Mouse (Mus musculus) embryonic facial prominence, embryonic 12.5 days (tissue): ENCODE measurements around the gene Hypm. TPM values are rescaled to one million over a fixed set of nuclear protein-coding genes. Genes with fewer than 3 reads are reported as not detected.

Experiments
- ATAC-seq: fragments of 200-750 bp; cut with Nextera tagmentation; 2 replicates; pipeline ENCODE4 v1.8.0; 2017; ENCODE audit not compliant: insufficient number of reproducible peaks, insufficient read depth, low FRiP score, low TSS enrichment
- H3K27ac ChIP-seq: fragments of 300-500 bp; sonication (generic); 2 replicates; pipeline ENCODE4 v1.5.1; 2016; ENCODE audit warnings: mild to moderate bottlenecking
- H3K27me3 ChIP-seq: fragments of 300-500 bp; sonication (generic); 2 replicates; pipeline ENCODE4 v1.6.1; 2016; ENCODE audit warnings: mild to moderate bottlenecking, moderate library complexity
- H3K36me3 ChIP-seq: fragments of 300-500 bp; sonication (generic); 2 replicates; pipeline ENCODE4 v1.6.1; 2016; ENCODE audit warnings: mild to moderate bottlenecking
- H3K4me1 ChIP-seq: fragments of 300-500 bp; sonication (generic); 2 replicates; pipeline ENCODE4 v1.6.1; 2016
- H3K4me2 ChIP-seq: fragments of 300-500 bp; sonication (generic); replicated peaks from 2 replicates; pipeline ENCODE4 v1.6.1; 2016; ENCODE audit warnings: mild to moderate bottlenecking, moderate library complexity
- H3K4me3 ChIP-seq: fragments of 300-500 bp; sonication (generic); 2 replicates; pipeline ENCODE4 v1.5.1; 2016; ENCODE audit warnings: mild to moderate bottlenecking
- H3K9ac ChIP-seq: fragments of 300-500 bp; sonication (generic); 2 replicates; pipeline ENCODE4 v1.6.1; 2016; ENCODE audit warnings: mild to moderate bottlenecking, moderate library complexity
- H3K9me3 ChIP-seq: fragments of 300-500 bp; sonication (generic); 2 replicates; pipeline ENCODE4 v1.6.1; 2016; ENCODE audit warnings: mild to moderate bottlenecking, moderate library complexity
- WGBS: fragments of 180-500 bp; shearing (Covaris S2); methylation state at CpG from one replicate; pipeline ENCODE4 v1.1.7; 2016; 5-methylcytosine and 5-hydroxymethylcytosine counted together
- polyA plus RNA-seq: library from polyadenylated mRNA; unstranded; fragments of >200 nt; fragmentation: Nextera tagmentation; extraction: Ambion mirVana; gene quantifications from 2 replicates; pipeline ENCODE4 v1.2.1, GENCODE M21; 2016

Hypm gene
- polyA plus RNA-seq = not detected in 2 replicates

DNA sequence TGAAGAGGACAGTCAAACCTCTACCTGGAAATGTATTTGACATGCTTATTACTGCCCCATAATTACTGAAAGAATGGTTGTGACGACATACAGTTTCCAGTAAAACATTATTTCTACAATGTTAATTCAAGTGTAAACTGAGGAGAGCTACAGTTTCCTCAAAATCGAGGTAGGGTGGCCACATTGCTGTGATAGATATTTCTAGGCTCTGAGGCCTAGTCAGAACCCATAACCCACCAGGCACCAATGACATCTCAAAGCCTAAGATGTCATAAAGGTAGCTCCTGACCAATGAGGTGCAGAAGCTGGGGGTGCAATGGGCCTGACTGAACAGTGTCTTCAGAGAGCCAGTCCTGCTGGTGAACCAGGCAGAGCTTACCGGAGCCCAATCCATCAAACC lies at the start of gene Hypm:
Hypm (plus strand) TSS at position 301 of the 400 bp plus-strand sequence.
- Histone ChIP-seq H3K9ac (no peak within 1 kb of the TSS), H3K27me3 (no peaks in the 10 kb centered on the region), H3K4me1 (no peaks in the 10 kb centered on the region), H3K27ac (no peak within 1 kb of the TSS), H3K4me2 (no peak within 1 kb of the TSS), H3K36me3 (no peaks in the 10 kb centered on the region), H3K4me3 (no peak within 1 kb of the TSS), H3K9me3 (no peaks in the 10 kb centered on the region)
- ATAC-seq = no peak
- 75% methylated on average over 3 of the region's 3 CpGs for WGBS

DNA sequence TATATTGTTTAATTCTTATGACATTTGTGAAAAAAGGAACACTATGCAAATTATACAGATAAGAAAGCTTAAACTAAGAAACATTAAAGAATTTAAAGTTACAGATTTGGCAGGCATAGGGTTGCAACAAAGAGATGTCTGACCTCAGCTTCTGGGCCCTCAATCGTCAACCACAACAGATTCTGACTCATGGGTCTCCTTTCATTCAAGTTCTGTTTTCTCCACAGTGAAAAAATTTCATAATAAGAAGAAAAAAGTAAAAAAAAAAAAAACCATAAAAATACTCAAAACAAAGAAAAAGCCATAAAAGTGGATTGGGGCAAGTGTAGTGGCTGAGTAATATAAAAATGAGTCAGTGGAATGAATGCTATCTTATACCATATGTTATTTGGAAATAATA lies 36.6 kb upstream of the Hypm start:
- 81% methylated on average over 1 of the region's 1 CpGs for WGBS
- H3K4me1 ChIP-seq = no peaks in the 10 kb centered on the region
- H3K27me3 ChIP-seq = no peaks in the 10 kb centered on the region
- H3K4me2 ChIP-seq = no peak overlapping the region
- ATAC-seq = no peak
- H3K4me3 ChIP-seq = no peak overlapping the region
- no peak overlapping the region for H3K27ac ChIP-seq
- H3K9me3 ChIP-seq = no peaks in the 10 kb centered on the region
- H3K36me3 ChIP-seq = no peaks in the 10 kb centered on the region
- no peak overlapping the region for H3K9ac ChIP-seq

- no peak for ATAC-seq
- Histone ChIP-seq H3K4me2 (no peak overlapping the region), H3K9ac (no peak overlapping the region), H3K4me1 (no peaks in the 10 kb centered on the region), H3K4me3 (no peak overlapping the region), H3K27me3 (no peaks in the 10 kb centered on the region), H3K9me3 (no peaks in the 10 kb centered on the region), H3K27ac (no peak overlapping the region), H3K36me3 (no peaks in the 10 kb centered on the region)
Observed at GRCm38 (mm10) chrX:9812469-9812868, 34.3 kb upstream of the Hypm start.

DNA sequence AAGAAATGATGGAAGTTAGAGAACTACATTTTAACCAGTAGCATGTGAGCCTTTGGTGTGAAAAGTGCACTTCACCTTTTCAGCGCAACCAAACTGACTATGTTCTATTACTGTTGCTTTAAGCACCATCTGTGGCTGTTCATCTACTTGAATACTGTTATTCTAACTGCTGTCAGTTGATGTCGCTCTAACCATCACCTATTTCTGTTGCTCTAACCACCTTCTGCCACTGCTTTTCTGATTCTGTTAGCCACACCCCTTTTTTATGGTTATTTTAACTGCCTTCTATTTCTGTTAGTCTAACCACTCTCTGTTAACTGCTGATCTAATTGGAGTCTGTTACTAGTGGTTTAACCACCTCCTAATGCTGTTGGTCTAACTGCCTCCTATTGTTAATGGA lies 11.9 kb upstream of the Hypm start:
- Histone ChIP-seq H3K4me1 (no peaks in the 10 kb centered on the region), H3K27ac (no peak overlapping the region), H3K4me2 (no peak overlapping the region), H3K9me3 (no peaks in the 10 kb centered on the region), H3K4me3 (no peak overlapping the region), H3K36me3 (no peaks in the 10 kb centered on the region), H3K27me3 (no peaks in the 10 kb centered on the region), H3K9ac (no peak overlapping the region)
- no peak for ATAC-seq
- 57% methylated on average over 2 of the region's 2 CpGs for WGBS

DNA sequence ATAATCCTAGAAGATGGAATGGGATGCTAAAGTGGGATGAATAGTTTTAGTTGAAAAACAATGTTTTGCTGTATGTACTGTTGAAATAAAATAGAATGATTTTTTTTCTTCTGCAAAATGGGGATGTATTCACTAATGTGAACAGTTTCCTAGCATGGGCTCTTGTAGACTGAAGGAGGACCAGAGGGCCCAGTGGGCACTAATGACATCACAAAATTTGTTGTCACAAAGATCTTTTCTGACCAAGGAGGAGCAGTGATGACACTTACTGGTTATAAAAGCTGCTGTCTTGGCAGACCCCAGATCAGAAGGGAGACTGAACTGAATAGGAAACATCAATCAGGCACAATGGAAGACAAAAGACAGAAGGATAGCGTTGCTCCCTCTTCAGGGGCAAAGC lies 2.7 kb downstream of the Hypm start, which contains the start of gene H2al3:
H2al3 (plus strand) TSS at position 301 of the 400 bp plus-strand sequence.
- Histone ChIP-seq H3K36me3 (no peaks in the 10 kb centered on the region), H3K9ac (no peak within 1 kb of the TSS), H3K4me2 (no peak within 1 kb of the TSS), H3K4me1 (no peaks in the 10 kb centered on the region), H3K27me3 (no peaks in the 10 kb centered on the region), H3K4me3 (no peak within 1 kb of the TSS), H3K9me3 (no peaks in the 10 kb centered on the region), H3K27ac (no peak within 1 kb of the TSS)
- no peak for ATAC-seq
- WGBS = 50% methylated on average over 1 of the region's 1 CpGs

- ATAC-seq = no peak
- no peak overlapping the region for H3K4me3 ChIP-seq
- H3K27me3 ChIP-seq = no peaks in the 10 kb centered on the region
Observed at GRCm38 (mm10) chrX:9861859-9862258, 15.1 kb downstream of the Hypm start.

DNA sequence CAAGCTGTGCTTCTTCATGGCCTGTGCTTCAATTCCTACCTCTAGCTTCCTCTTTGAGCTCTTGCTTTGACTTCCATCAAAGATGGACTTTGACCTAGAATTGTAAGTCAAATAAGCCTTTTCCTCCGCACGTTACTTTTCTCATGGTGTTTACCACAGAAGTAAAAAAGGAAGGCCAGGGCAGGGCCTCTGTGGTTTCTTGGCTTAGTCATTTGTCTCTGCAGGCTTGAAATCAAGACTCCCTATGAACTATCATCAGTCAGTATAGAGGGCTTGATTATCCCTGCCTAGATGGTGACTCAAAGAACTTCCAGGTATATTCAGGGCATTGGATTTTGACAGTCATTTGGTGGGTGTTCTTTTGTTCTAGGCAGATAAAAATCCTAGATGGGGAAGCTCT lies 28.8 kb downstream of the Hypm start:
- WGBS = 82% methylated on average over 2 of the region's 2 CpGs
- Histone ChIP-seq H3K4me2 (no peak overlapping the region), H3K4me1 (no peaks in the 10 kb centered on the region), H3K4me3 (no peak overlapping the region), H3K9ac (no peak overlapping the region), H3K27ac (no peak overlapping the region), H3K27me3 (no peaks in the 10 kb centered on the region), H3K9me3 (no peaks in the 10 kb centered on the region), H3K36me3 (no peaks in the 10 kb centered on the region)
- no peak for ATAC-seq

More at GRCm38 (mm10) chrX:9861859-9862258, 15.1 kb downstream of the Hypm start:
- H3K9ac ChIP-seq = no peak overlapping the region
- no peak overlapping the region for H3K27ac ChIP-seq
- H3K4me1 ChIP-seq = no peaks in the 10 kb centered on the region
- H3K36me3 ChIP-seq = no peaks in the 10 kb centered on the region
- H3K4me2 ChIP-seq = no peak overlapping the region
- 74% methylated on average over 2 of the region's 2 CpGs for WGBS
- no peaks in the 10 kb centered on the region for H3K9me3 ChIP-seq

- H3K27me3 ChIP-seq = no peaks in the 10 kb centered on the region
- 64% methylated on average over 2 of the region's 2 CpGs for WGBS
- no peak within 1 kb of the TSS for H3K9ac ChIP-seq
- H3K36me3 ChIP-seq = no peaks in the 10 kb centered on the region
- no peaks in the 10 kb centered on the region for H3K4me1 ChIP-seq
- no peak within 1 kb of the TSS for H3K4me2 ChIP-seq
- no peak within 1 kb of the TSS for H3K4me3 ChIP-seq
- no peak for ATAC-seq
- no peak within 1 kb of the TSS for H3K27ac ChIP-seq
- H3K9me3 ChIP-seq = no peaks in the 10 kb centered on the region
Observed at GRCm38 (mm10) chrX:9885322-9885721, 38.6 kb downstream of the Hypm start, which contains the start of gene Sytl5. TSS of gene Sytl5 (plus strand) at chrX:9885622.

Other genes with a start within 250 kb of the Hypm start
- gene Dynlt3, start 183.9 kb upstream of the Hypm start, polyA plus RNA-seq = 22.6 and 23.0 TPM in 2 replicates
- gene H2al3, start 2.8 kb downstream of the Hypm start, polyA plus RNA-seq = not detected in 2 replicates
- gene Sytl5, start 38.7 kb downstream of the Hypm start, polyA plus RNA-seq = 0.50 and 0.88 TPM in 2 replicates